ENCODE assay signal across 12 mouse cellular contexts in the genomic region with DNA sequence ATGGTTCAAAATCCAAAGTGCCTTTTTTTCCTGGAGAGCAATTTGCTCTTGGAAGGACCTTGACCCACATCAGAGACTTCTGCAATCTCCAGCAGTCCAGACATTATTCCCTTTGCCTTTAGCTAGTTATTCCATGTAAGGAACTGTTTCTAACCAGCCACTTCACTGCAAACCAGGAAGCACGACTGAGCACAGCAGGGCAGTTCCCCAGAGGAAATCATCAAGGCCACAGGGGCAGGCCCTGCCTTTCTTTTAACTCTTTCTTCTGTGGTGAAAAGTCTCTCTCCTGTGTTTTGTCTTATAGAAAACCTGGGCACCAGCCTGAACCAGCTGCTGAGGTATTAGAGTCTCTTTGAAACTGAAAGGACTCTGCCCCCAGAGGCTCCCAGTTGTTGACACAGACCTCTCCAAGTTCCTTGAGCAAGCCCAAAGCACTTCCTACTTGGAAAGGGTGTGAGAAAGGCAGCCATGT. TPM values are rescaled to one million over a fixed set of nuclear protein-coding genes. Genes with fewer than 3 reads are reported as not detected.
A peak's percentile ranks its signal among the peaks of the same experiment; 100 is the strongest.
DNase-seq lines count a peak whose midpoint lies in the region; ATAC-seq and TF ChIP-seq lines count a peak whose summit lies in the region.
"Had no signal": no experiment of that assay in that cellular context is flagged by ENCODE, and none has a peak within 500 bp of the region (broad histone marks: within the 10 kb centered on the region; RNA-seq: fewer than 3 reads in every experiment).

No protein-coding gene starts in this region.

- no peaks in the 10 kb centered on the region for H3K36me3 ChIP-seq in heart, embryonic 13.5 days
- no peaks in the 10 kb centered on the region for H3K36me3 ChIP-seq in testis, adult 2 months (ENCODE audit: control insufficient read depth, insufficient read depth, low read length)
- no peaks in the 10 kb centered on the region for H3K36me3 ChIP-seq in intestine, embryonic 16.5 days (ENCODE audit: control insufficient read depth, insufficient read depth, low read length)
- H3K36me3 ChIP-seq in midbrain, embryonic 10.5 days = no peaks in the 10 kb centered on the region
- no peaks in the 10 kb centered on the region for H3K36me3 ChIP-seq in hindbrain, embryonic 10.5 days

- DNase-seq in heart, postnatal 10 days = no peak
- no peak for DNase-seq in testis, postnatal 14 days (ENCODE audit: low spot score)
- DNase-seq in midbrain, embryonic 10.5 days (ENCODE audit: low spot score) = no peak
- no peak for DNase-seq in hindbrain, embryonic 10.5 days (ENCODE audit: low spot score)
- DNase-seq in cerebellum, adult 11 months = no peak
- DNase-seq: kidney, adult 8-10 months; layer of hippocampus, postnatal 36 days had no signal

- H3K4me3 ChIP-seq in heart, embryonic 13.5 days = no peak overlapping the region
- peak overlapping the region; percentile 68 for H3K4me3 ChIP-seq in testis, adult 2 months (ENCODE audit: control insufficient read depth, low read depth, low read length)
- no peak overlapping the region for H3K4me3 ChIP-seq in intestine, embryonic 16.5 days (ENCODE audit: low read length)
- H3K4me3 ChIP-seq in midbrain, embryonic 10.5 days = no peak overlapping the region
- no peak overlapping the region for H3K4me3 ChIP-seq in hindbrain, embryonic 10.5 days

- H3K27ac ChIP-seq in heart, embryonic 13.5 days (replicated peaks) = 0 out of 2 replicates have a peak overlapping the region, but pooled peaks have one; percentile 1
- no peak overlapping the region for H3K27ac ChIP-seq in testis, adult 2 months (ENCODE audit: control insufficient read depth, insufficient read depth, low read depth, low read length)
- peak overlapping the region; percentile 90 for H3K27ac ChIP-seq in intestine, embryonic 16.5 days (ENCODE audit: low read length)
- no peak overlapping the region; the same call in 1 of the 2 replicates for H3K27ac ChIP-seq in midbrain, embryonic 10.5 days (replicated peaks)
- H3K27ac ChIP-seq in hindbrain, embryonic 10.5 days = no peak overlapping the region

- H3K27me3 ChIP-seq in heart, embryonic 13.5 days (replicated peaks) = peaks cover 11% of the 10 kb centered on the region; the same call in 1 of the 2 replicates
- no peaks in the 10 kb centered on the region for H3K27me3 ChIP-seq in testis, adult 2 months (ENCODE audit: control insufficient read depth, insufficient read depth, low read length)
- H3K27me3 ChIP-seq in intestine, embryonic 16.5 days (replicated peaks; ENCODE audit: control insufficient read depth, insufficient read depth, low read length) = no peaks in the 10 kb centered on the region
- peaks cover 22% of the 10 kb centered on the region for H3K27me3 ChIP-seq in midbrain, embryonic 10.5 days (ENCODE audit: low read depth, poor library complexity, severe bottlenecking)
- peaks cover 30% of the 10 kb centered on the region for H3K27me3 ChIP-seq in hindbrain, embryonic 10.5 days (ENCODE audit: insufficient read depth, poor library complexity, severe bottlenecking)

- intact Hi-C loops in heart, postnatal 10 days (cut with DNase I) = no loop called here

- no peak overlapping the region for H3K4me2 ChIP-seq in heart, embryonic 13.5 days
- H3K4me2 ChIP-seq in intestine, embryonic 16.5 days (ENCODE audit: low read depth, low read length) = no peak overlapping the region

- no peak overlapping the region for H3K9ac ChIP-seq in heart, embryonic 13.5 days
- H3K9ac ChIP-seq in intestine, embryonic 16.5 days (ENCODE audit: low read depth, low read length) = no peak overlapping the region

- H3K9me3 ChIP-seq in heart, embryonic 13.5 days = no peaks in the 10 kb centered on the region
- H3K9me3 ChIP-seq in intestine, embryonic 16.5 days (ENCODE audit: control insufficient read depth, low read length) = 0 out of 2 replicates have a peak, but pooled peaks cover 9% of the 10 kb centered on the region
- H3K9me3 ChIP-seq in midbrain, embryonic 10.5 days (replicated peaks) = no peaks in the 10 kb centered on the region
- no peaks in the 10 kb centered on the region for H3K9me3 ChIP-seq in hindbrain, embryonic 10.5 days

- TF ChIP-seq CTCF in testis, adult 2 months (IDR thresholded peaks at IDR 0.05; ENCODE audit: control insufficient read depth, insufficient read depth, insufficient replicate concordance, low read depth, low read length) = no peak

- peaks cover 38% of the 10 kb centered on the region for H3K4me1 ChIP-seq in heart, embryonic 13.5 days
- peaks cover 7% of the 10 kb centered on the region for H3K4me1 ChIP-seq in testis, adult 2 months (ENCODE audit: control insufficient read depth, insufficient read depth, low read length)
- peaks cover 9% of the 10 kb centered on the region for H3K4me1 ChIP-seq in intestine, embryonic 16.5 days (ENCODE audit: control insufficient read depth, insufficient read depth, low read length)
- H3K4me1 ChIP-seq in midbrain, embryonic 10.5 days = peaks cover 15% of the 10 kb centered on the region
- peaks cover 12% of the 10 kb centered on the region for H3K4me1 ChIP-seq in hindbrain, embryonic 10.5 days (replicated peaks)

- 3% methylated on average over 1 of the region's 1 CpGs for WGBS in heart, embryonic 13.5 days
- 7% methylated on average over 1 of the region's 1 CpGs for WGBS in intestine, embryonic 16.5 days
- WGBS in midbrain, embryonic 10.5 days = 0% methylated on average over 1 of the region's 1 CpGs
- 4% methylated on average over 1 of the region's 1 CpGs for WGBS in hindbrain, embryonic 10.5 days

- no peak for TF ChIP-seq POLR2A in testis, adult 2 months (IDR thresholded peaks at IDR 0.05; ENCODE audit: control insufficient read depth, low read depth, low read length)

- no peak for ATAC-seq in heart, embryonic 13.5 days (ENCODE audit: extremely low read depth, insufficient number of reproducible peaks, low FRiP score, low TSS enrichment)
- peak; percentile 94 for ATAC-seq in intestine, embryonic 16.5 days

RNA-seq across cellular contexts. Expression of gene Gm11549, which starts 11.6 kb away (rescaled TPM):
- 0.29 TPM in 2 replicates for polyA plus RNA-seq in heart, embryonic 13.5 days (2015; fragmentation: Nextera tagmentation; extraction: Ambion mirVana)
- total RNA-seq in heart, postnatal 10 days (2021) = not detected
- polyA plus RNA-seq in testis, adult 2 months (2012; rRNA removed) = 0.08 and 0.19 TPM in 2 replicates
- 0.54 TPM in 2 replicates for polyA plus RNA-seq in intestine, embryonic 16.5 days (2015; fragmentation: Nextera tagmentation; extraction: Ambion mirVana)
- polyA plus RNA-seq in midbrain, embryonic 10.5 days (2016; fragmentation: Nextera tagmentation; extraction: Ambion mirVana) = 0.67 and 1.2 TPM in 2 replicates
- polyA plus RNA-seq in hindbrain, embryonic 10.5 days (2016; fragmentation: Nextera tagmentation; extraction: Ambion mirVana) = 0.07 and 0.50 TPM in 2 replicates
- total RNA-seq: heart, postnatal 25 days had no signal
- polyA plus RNA-seq: liver, embryonic 16.5 days had no signal

RNA-seq across cellular contexts. Expression of gene Exosc9, which starts 19.2 kb away (rescaled TPM):
- 51.5 and 58.6 TPM in 2 replicates for polyA plus RNA-seq in heart, embryonic 13.5 days (2015; fragmentation: Nextera tagmentation; extraction: Ambion mirVana)
- total RNA-seq in heart, postnatal 10 days (2021) = 10 to 100 TPM; 23.9 to 27.1 TPM
- 12.0 and 21.9 TPM in 2 replicates for polyA plus RNA-seq in testis, adult 2 months (2012; rRNA removed)
- polyA plus RNA-seq in intestine, embryonic 16.5 days (2015; fragmentation: Nextera tagmentation; extraction: Ambion mirVana) = 55.6 and 69.1 TPM in 2 replicates
- 108 and 113 TPM in 2 replicates for polyA plus RNA-seq in midbrain, embryonic 10.5 days (2016; fragmentation: Nextera tagmentation; extraction: Ambion mirVana)
- polyA plus RNA-seq in hindbrain, embryonic 10.5 days (2016; fragmentation: Nextera tagmentation; extraction: Ambion mirVana) = 91.7 and 101 TPM in 2 replicates

RNA-seq across cellular contexts. Expression of gene Ccna2, which starts 38.7 kb away (rescaled TPM):
- 168 and 184 TPM in 2 replicates for polyA plus RNA-seq in heart, embryonic 13.5 days (2015; fragmentation: Nextera tagmentation; extraction: Ambion mirVana)
- 10 to 100 TPM; 29.5 to 31.1 TPM for total RNA-seq in heart, postnatal 10 days (2021)
- polyA plus RNA-seq in testis, adult 2 months (2012; rRNA removed) = 5.0 and 5.2 TPM in 2 replicates
- 140 and 155 TPM in 2 replicates for polyA plus RNA-seq in intestine, embryonic 16.5 days (2015; fragmentation: Nextera tagmentation; extraction: Ambion mirVana)
- polyA plus RNA-seq in midbrain, embryonic 10.5 days (2016; fragmentation: Nextera tagmentation; extraction: Ambion mirVana) = 255 and 262 TPM in 2 replicates
- polyA plus RNA-seq in hindbrain, embryonic 10.5 days (2016; fragmentation: Nextera tagmentation; extraction: Ambion mirVana) = 217 and 241 TPM in 2 replicates

RNA-seq across cellular contexts. Expression of gene 1810062G17Rik, which starts 57.5 kb away (rescaled TPM):
- polyA plus RNA-seq in heart, embryonic 13.5 days (2015; fragmentation: Nextera tagmentation; extraction: Ambion mirVana) = 1.4 and 1.6 TPM in 2 replicates
- total RNA-seq in heart, postnatal 10 days (2021) = under 1 TPM in 1 of 2 experiments, not detected in 1; 0.79 TPM
- 0.40 and 0.78 TPM in 2 replicates for polyA plus RNA-seq in testis, adult 2 months (2012; rRNA removed)
- 1.6 and 2.3 TPM in 2 replicates for polyA plus RNA-seq in intestine, embryonic 16.5 days (2015; fragmentation: Nextera tagmentation; extraction: Ambion mirVana)
- 0.25 and 0.73 TPM in 2 replicates for polyA plus RNA-seq in midbrain, embryonic 10.5 days (2016; fragmentation: Nextera tagmentation; extraction: Ambion mirVana)
- 0.36 and 0.63 TPM in 2 replicates for polyA plus RNA-seq in hindbrain, embryonic 10.5 days (2016; fragmentation: Nextera tagmentation; extraction: Ambion mirVana)
- total RNA-seq: layer of hippocampus, postnatal 36 days had no signal

RNA-seq across cellular contexts. Expression of gene Anxa5, which starts 57.5 kb away (rescaled TPM):
- 375 and 414 TPM in 2 replicates for polyA plus RNA-seq in heart, embryonic 13.5 days (2015; fragmentation: Nextera tagmentation; extraction: Ambion mirVana)
- 100 to 1,000 TPM; 234 to 248 TPM for total RNA-seq in heart, postnatal 10 days (2021)
- polyA plus RNA-seq in testis, adult 2 months (2012; rRNA removed) = 20.1 and 35.3 TPM in 2 replicates
- 283 and 291 TPM in 2 replicates for polyA plus RNA-seq in intestine, embryonic 16.5 days (2015; fragmentation: Nextera tagmentation; extraction: Ambion mirVana)
- 106 and 116 TPM in 2 replicates for polyA plus RNA-seq in midbrain, embryonic 10.5 days (2016; fragmentation: Nextera tagmentation; extraction: Ambion mirVana)
- 115 and 120 TPM in 2 replicates for polyA plus RNA-seq in hindbrain, embryonic 10.5 days (2016; fragmentation: Nextera tagmentation; extraction: Ambion mirVana)

Comparison
In these comparisons a context has a peak if more than half of its experiments do, and no peak if none do; other contexts are left out.
1. H3K27ac ChIP-seq: peak in heart, embryonic 13.5 days (single experiment) and intestine, embryonic 16.5 days (single experiment); none in testis, adult 2 months (single experiment), midbrain, embryonic 10.5 days (single experiment) and hindbrain, embryonic 10.5 days (single experiment).
2. RNA of gene Ccna2, which starts 38.7 kb away (polyA plus RNA-seq): 255 to 262 TPM in midbrain, embryonic 10.5 days, 217 to 241 TPM in hindbrain, embryonic 10.5 days, 168 to 184 TPM in heart, embryonic 13.5 days and 140 to 155 TPM in intestine, embryonic 16.5 days; 5.0 to 5.2 TPM in testis, adult 2 months; every median in the first group is over 10 times any median in the second.